Mouse (Mus musculus) ES-Bruce4 (cell line): Measurements from ENCODE around the gene Rbpj.

Experiments used
- CTCF ChIP-seq: IDR thresholded peaks from one replicate; pipeline ENCODE4 v1.8.1; 2011; ENCODE audit warnings: low read depth, low read length
- POLR2A ChIP-seq: IDR thresholded peaks from one replicate; pipeline ENCODE4 v1.8.1; 2011; ENCODE audit warnings: low read length; ENCODE audit not compliant: insufficient read depth

DNA sequence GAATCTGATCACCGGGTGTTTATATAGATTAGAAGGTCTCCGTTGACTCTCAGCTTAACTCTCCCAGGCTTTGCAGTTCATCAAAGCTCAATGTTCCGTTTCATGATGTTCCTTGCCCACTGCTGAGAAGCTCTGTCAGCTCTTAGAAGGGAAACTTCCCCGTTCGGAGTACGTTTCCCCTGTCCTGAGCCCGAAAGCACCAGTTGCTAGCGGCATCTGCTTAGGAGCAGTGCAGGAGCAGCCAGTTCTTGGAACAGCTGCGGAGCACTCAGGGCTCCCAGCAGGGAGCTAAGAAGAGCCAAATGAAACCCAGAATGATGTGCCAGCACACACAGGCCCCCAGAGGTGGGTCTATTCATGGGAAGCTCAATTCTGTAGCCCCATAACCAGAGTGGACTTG is 15.0 kb upstream of the Rbpj start:
- no peak for TF ChIP-seq CTCF
- TF ChIP-seq POLR2A, result no peak
